Mouse (Mus musculus): Measurements from ENCODE around the gene Slc12a7. TPM values are rescaled to one million over a fixed set of nuclear protein-coding genes. Genes with fewer than 3 reads are reported as not detected.

Slc12a7 gene
- total RNA-seq, 4 experiments from 2014 or later: 3.5 to 5.1 (median 3.6) TPM

GRCm38 (mm10) chr13:73762938-73763337, 30.0 kb downstream of the Slc12a7 start:
- peak in 1 of 2 experiments; percentile 4 for DNase-seq (ENCODE audit: low spot score in 2 of 2)

- peak; percentile 70 to 71 for DNase-seq (ENCODE audit: low spot score in 2 of 2)
Measured at GRCm38 (mm10) chr13:73763439-73764255, 30.8 kb downstream of the Slc12a7 start.

- DNase-seq (ENCODE audit: low spot score in 2 of 2): no peak
Measured at GRCm38 (mm10) chr13:73764256-73764775, 31.4 kb downstream of the Slc12a7 start.

GRCm38 (mm10) chr13:73765393-73765792, 32.5 kb downstream of the Slc12a7 start:
- no peak for DNase-seq (ENCODE audit: low spot score in 2 of 2)

GRCm38 (mm10) chr13:73767224-73767623, 34.3 kb downstream of the Slc12a7 start:
- no peak for DNase-seq (ENCODE audit: low spot score in 2 of 2)

- DNase-seq (ENCODE audit: low spot score in 2 of 2): no peak
Measured at GRCm38 (mm10) chr13:73767754-73768153, 34.9 kb downstream of the Slc12a7 start.

- no peak for DNase-seq (ENCODE audit: low spot score in 2 of 2)
Measured at GRCm38 (mm10) chr13:73768311-73768710, 35.4 kb downstream of the Slc12a7 start.

- no peak for DNase-seq (ENCODE audit: low spot score in 2 of 2)
Measured at GRCm38 (mm10) chr13:73769916-73770682, 37.2 kb downstream of the Slc12a7 start.

- DNase-seq (ENCODE audit: low spot score in 2 of 2): no peak
Measured at GRCm38 (mm10) chr13:73771131-73771530, 38.2 kb downstream of the Slc12a7 start.

- no peak for DNase-seq (ENCODE audit: low spot score in 2 of 2)
Measured at GRCm38 (mm10) chr13:73772655-73773054, 39.8 kb downstream of the Slc12a7 start.

GRCm38 (mm10) chr13:73773519-73774205, 40.8 kb downstream of the Slc12a7 start:
- DNase-seq (ENCODE audit: low spot score in 2 of 2): no peak

- no peak for DNase-seq (ENCODE audit: low spot score in 2 of 2)
Measured at GRCm38 (mm10) chr13:73775786-73776185, 42.9 kb downstream of the Slc12a7 start.

GRCm38 (mm10) chr13:73777578-73777977, 44.7 kb downstream of the Slc12a7 start:
- no peak for DNase-seq (ENCODE audit: low spot score in 2 of 2)

- DNase-seq (ENCODE audit: low spot score in 2 of 2): no peak
Measured at GRCm38 (mm10) chr13:73782486-73782885, 49.6 kb downstream of the Slc12a7 start.

- peak; percentile 22 to 49 for DNase-seq (ENCODE audit: low spot score in 2 of 2)
Measured at GRCm38 (mm10) chr13:73792176-73792575, 59.3 kb downstream of the Slc12a7 start.

- DNase-seq (ENCODE audit: low spot score in 2 of 2): no peak
Measured at GRCm38 (mm10) chr13:73793171-73793570, 60.3 kb downstream of the Slc12a7 start.

- DNase-seq (ENCODE audit: low spot score in 2 of 2): no peak
Measured at GRCm38 (mm10) chr13:73799110-73799509, 66.2 kb downstream of the Slc12a7 start.

GRCm38 (mm10) chr13:73803450-73804178, 70.7 kb downstream of the Slc12a7 start:
- peak; percentile 33 to 36 for DNase-seq (ENCODE audit: low spot score in 2 of 2)

- DNase-seq (ENCODE audit: low spot score in 2 of 2): no peak
Measured at GRCm38 (mm10) chr13:73804914-73805313, 72.0 kb downstream of the Slc12a7 start.

GRCm38 (mm10) chr13:73812936-73813335, 80.0 kb downstream of the Slc12a7 start:
- no peak for DNase-seq (ENCODE audit: low spot score in 2 of 2)

- DNase-seq (ENCODE audit: low spot score in 2 of 2): no peak
Measured at GRCm38 (mm10) chr13:73814181-73814580, 81.3 kb downstream of the Slc12a7 start.
